Mouse (Mus musculus) lung, embryonic 14.5 days (tissue): ENCODE measurements around the gene Ush1c. TPM values are rescaled to one million over a fixed set of nuclear protein-coding genes. Genes with fewer than 3 reads are reported as not detected.

Experiments
- ATAC-seq: fragments of 200-750 bp; cut with Nextera tagmentation; 2 replicates; pipeline ENCODE4 v1.8.0; 2017; ENCODE audit warnings: mild to moderate bottlenecking, moderate TSS enrichment, moderate library complexity; ENCODE audit not compliant: insufficient read depth
- DNase-seq: peaks from one replicate; pipeline ENCODE4 v3.0.0-alpha.2; 2015
- H3K27ac ChIP-seq: fragments of 300-500 bp; sonication (generic); 2 replicates; pipeline ENCODE4 v1.5.1; 2014; ENCODE audit warnings: low read depth, mild to moderate bottlenecking, moderate library complexity
- H3K27me3 ChIP-seq: fragments of 300-500 bp; sonication (generic); 2 replicates; pipeline ENCODE4 v1.6.1; 2014; ENCODE audit warnings: low read length, control low read depth; ENCODE audit not compliant: insufficient read depth
- H3K36me3 ChIP-seq: fragments of 300-500 bp; sonication (generic); 2 replicates; pipeline ENCODE4 v1.6.1; 2014; ENCODE audit warnings: control low read depth; ENCODE audit not compliant: insufficient read depth
- H3K4me1 ChIP-seq: fragments of 300-500 bp; sonication (generic); 2 replicates; pipeline ENCODE4 v1.6.1; 2014; ENCODE audit warnings: antibody characterized with exemption, control low read depth; ENCODE audit not compliant: insufficient read depth
- H3K4me2 ChIP-seq: fragments of 300-500 bp; sonication (generic); 2 replicates; pipeline ENCODE4 v1.6.1; 2014; ENCODE audit warnings: mild to moderate bottlenecking
- H3K4me3 ChIP-seq: fragments of 300-500 bp; sonication (generic); 2 replicates; pipeline ENCODE4 v1.5.1; 2014; ENCODE audit warnings: low read depth, low read length
- H3K9ac ChIP-seq: fragments of 300-500 bp; sonication (generic); 2 replicates; pipeline ENCODE4 v1.6.1; 2014
- H3K9me3 ChIP-seq: fragments of 300-500 bp; sonication (generic); 2 replicates; pipeline ENCODE4 v1.6.1; 2016; ENCODE audit warnings: low read depth, low read length, control low read depth
- CTCF ChIP-seq: IDR thresholded peaks from 2 replicates; pipeline ENCODE4 v1.5.1; 2016; ENCODE audit warnings: antibody characterized with exemption, low read depth
- WGBS: fragments of 180-500 bp; shearing (Covaris S2); extraction: QIAGEN DNeasy Blood & Tissue Kit; methylation state at CpG from one replicate; pipeline ENCODE4 v1.1.7; 2014; 5-methylcytosine and 5-hydroxymethylcytosine counted together
- polyA plus RNA-seq: library from polyadenylated mRNA; unstranded; fragments of >200 nt; fragmentation: Nextera tagmentation; extraction: Ambion mirVana; gene quantifications from 2 replicates; pipeline ENCODE4 v1.2.1, GENCODE M21; 2014

Gene Ush1c
- polyA plus RNA-seq, 1 experiment from 2014 or later: 0.22 TPM

- Histone ChIP-seq H3K9ac (no peak overlapping the region), H3K27ac (no peak overlapping the region), H3K4me2 (no peak overlapping the region), H3K4me3 (no peak overlapping the region), H3K9me3 (no peaks in the 10 kb centered on the region), H3K36me3 (no peaks in the 10 kb centered on the region), H3K27me3 (no peaks in the 10 kb centered on the region), H3K4me1 (no peaks in the 10 kb centered on the region)
- DNase-seq (peak; percentile 88), ATAC-seq (no peak)
- TF ChIP-seq CTCF: peak; percentile 73
- WGBS: 13% methylated on average over 6 of the region's 6 CpGs
Observed at GRCm38 (mm10) chr7:46279946-46280345, 41.6 kb upstream of the Ush1c start.

- Histone ChIP-seq H3K9me3 (no peaks in the 10 kb centered on the region), H3K4me3 (no peak overlapping the region), H3K4me1 (no peaks in the 10 kb centered on the region), H3K27me3 (no peaks in the 10 kb centered on the region), H3K4me2 (no peak overlapping the region), H3K36me3 (no peaks in the 10 kb centered on the region), H3K9ac (no peak overlapping the region), H3K27ac (no peak overlapping the region)
- no peak for DNase-seq
- 44% methylated on average over 5 of the region's 5 CpGs for WGBS
- no peak for ATAC-seq
- TF ChIP-seq CTCF: no peak
Observed at GRCm38 (mm10) chr7:46276156-46276555, 37.9 kb upstream of the Ush1c start.

- Histone ChIP-seq H3K9me3 (no peaks in the 10 kb centered on the region), H3K9ac (no peak overlapping the region), H3K36me3 (no peaks in the 10 kb centered on the region), H3K4me2 (no peak overlapping the region), H3K27ac (no peak overlapping the region), H3K4me3 (no peak overlapping the region), H3K4me1 (no peaks in the 10 kb centered on the region), H3K27me3 (no peaks in the 10 kb centered on the region)
- no peak for ATAC-seq
- DNase-seq: no peak
- WGBS: 76% methylated on average over 4 of the region's 4 CpGs
- TF ChIP-seq CTCF: peak; percentile 33
Observed at GRCm38 (mm10) chr7:46251841-46252240, 13.5 kb upstream of the Ush1c start.

GRCm38 (mm10) chr7:46247606-46248005 lies 9.3 kb upstream of the Ush1c start:
- no peak overlapping the region for H3K4me2 ChIP-seq
- 71% methylated on average over 3 of the region's 3 CpGs for WGBS
- no peaks in the 10 kb centered on the region for H3K27me3 ChIP-seq
- H3K4me1 ChIP-seq: no peaks in the 10 kb centered on the region
- H3K27ac ChIP-seq: no peak overlapping the region
- H3K9me3 ChIP-seq: no peaks in the 10 kb centered on the region
- no peaks in the 10 kb centered on the region for H3K36me3 ChIP-seq
- no peak for DNase-seq
- ATAC-seq: no peak
- no peak overlapping the region for H3K9ac ChIP-seq
- TF ChIP-seq CTCF: no peak
- H3K4me3 ChIP-seq: no peak overlapping the region

GRCm38 (mm10) chr7:46246876-46247275 lies 8.6 kb upstream of the Ush1c start:
- DNase-seq (no peak), ATAC-seq (no peak)
- Histone ChIP-seq H3K4me3 (no peak overlapping the region), H3K9me3 (no peaks in the 10 kb centered on the region), H3K4me1 (no peaks in the 10 kb centered on the region), H3K36me3 (no peaks in the 10 kb centered on the region), H3K27ac (no peak overlapping the region), H3K27me3 (no peaks in the 10 kb centered on the region), H3K9ac (no peak overlapping the region), H3K4me2 (no peak overlapping the region)
- no peak for TF ChIP-seq CTCF

GRCm38 (mm10) chr7:46240696-46241095 lies 2.4 kb upstream of the Ush1c start, which contains the start of gene Otog:
Gene Otog, plus strand, starts transcription at chr7:46240987.
- no peak within 1 kb of the TSS for H3K9ac ChIP-seq
- no peaks in the 10 kb centered on the region for H3K27me3 ChIP-seq
- H3K4me2 ChIP-seq: no peak within 1 kb of the TSS
- H3K4me3 ChIP-seq: no peak within 1 kb of the TSS
- no peak within 1 kb of the TSS for H3K27ac ChIP-seq
- no peak for TF ChIP-seq CTCF
- no peaks in the 10 kb centered on the region for H3K9me3 ChIP-seq
- ATAC-seq: no peak
- H3K36me3 ChIP-seq: no peaks in the 10 kb centered on the region
- DNase-seq: no peak
- H3K4me1 ChIP-seq: no peaks in the 10 kb centered on the region
- 23% methylated on average over 2 of the region's 2 CpGs for WGBS

- DNase-seq (no peak), ATAC-seq (no peak)
- no peak for TF ChIP-seq CTCF
- Histone ChIP-seq H3K9ac (no peak overlapping the region), H3K36me3 (no peaks in the 10 kb centered on the region), H3K4me3 (no peak overlapping the region), H3K27me3 (no peaks in the 10 kb centered on the region), H3K27ac (no peak overlapping the region), H3K4me1 (no peaks in the 10 kb centered on the region), H3K9me3 (no peaks in the 10 kb centered on the region), H3K4me2 (no peak overlapping the region)
- WGBS: 80% methylated on average over 4 of the region's 4 CpGs
Observed at GRCm38 (mm10) chr7:46240091-46240490, 1.8 kb upstream of the Ush1c start.

- no peak for DNase-seq
- no peak for ATAC-seq
- Histone ChIP-seq H3K36me3 (no peaks in the 10 kb centered on the region), H3K27me3 (no peaks in the 10 kb centered on the region), H3K4me3 (no peak overlapping the region), H3K9me3 (no peaks in the 10 kb centered on the region), H3K4me2 (no peak overlapping the region), H3K9ac (no peak overlapping the region), H3K4me1 (no peaks in the 10 kb centered on the region), H3K27ac (no peak overlapping the region)
- no peak for TF ChIP-seq CTCF
- WGBS: 47% methylated on average over 7 of the region's 7 CpGs
Observed at GRCm38 (mm10) chr7:46237192-46237591, 1.1 kb downstream of the Ush1c start.
